Comparison of ENCODE assay signal across 10 mouse cellular contexts in the genomic region with DNA sequence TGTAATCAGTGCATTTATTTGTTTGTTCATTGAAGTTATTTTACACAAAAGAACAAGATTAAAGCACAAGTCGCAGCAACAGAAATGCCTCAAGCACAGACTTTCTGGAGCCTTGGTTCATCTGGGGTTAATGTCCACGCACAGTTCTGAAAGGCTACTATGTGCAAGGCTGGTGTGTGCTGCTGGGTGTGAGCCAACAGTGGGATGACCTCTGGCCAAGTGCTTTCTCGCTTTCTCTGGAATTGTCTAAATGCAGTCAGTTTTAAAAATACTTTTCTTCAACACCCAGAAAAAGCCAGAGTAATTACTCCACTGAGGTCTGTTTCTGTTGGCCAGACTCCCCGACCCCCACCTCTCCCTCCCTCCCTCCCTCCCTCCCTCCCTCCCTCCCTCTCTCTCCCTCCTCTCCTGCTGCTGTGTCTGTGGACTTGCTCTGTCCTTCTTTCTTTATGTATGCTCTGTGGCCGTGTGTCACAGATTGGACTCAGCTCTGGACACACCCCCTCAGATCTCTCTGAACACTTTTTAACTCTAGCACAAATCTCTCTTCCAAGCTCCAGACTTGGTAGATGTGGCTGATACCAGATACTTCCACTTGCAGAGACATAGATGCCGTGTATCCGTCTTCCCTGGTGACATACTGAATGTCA.
A peak's percentile ranks its signal among the peaks of the same experiment; 100 is the strongest.
DNase-seq lines count a peak whose midpoint lies in the region; ATAC-seq and TF ChIP-seq lines count a peak whose summit lies in the region.
"Had no signal": no experiment of that assay in that cellular context is flagged by ENCODE, and none has a peak within 500 bp of the region (broad histone marks: within the 10 kb centered on the region; RNA-seq: fewer than 3 reads in every experiment).

No protein-coding gene starts in this region.

- H3K4me2 ChIP-seq in lung, embryonic 15.5 days, result no peak overlapping the region
- no peak overlapping the region for H3K4me2 ChIP-seq in liver, postnatal 0 days (ENCODE audit: low read depth, low read length)
- H3K4me2 ChIP-seq: midbrain, embryonic 15.5 days had no signal

- H3K27ac ChIP-seq in lung, embryonic 15.5 days, result no peak overlapping the region
- no peak overlapping the region for H3K27ac ChIP-seq in liver, postnatal 0 days (ENCODE audit: low read depth)
- H3K27ac ChIP-seq: midbrain, embryonic 15.5 days had no signal

- peaks cover 8% of the 10 kb centered on the region; the same call in 1 of the 2 replicates for H3K4me1 ChIP-seq in lung, embryonic 15.5 days
- H3K4me1 ChIP-seq in lung, adult 2 months (ENCODE audit: control insufficient read depth, insufficient read depth, low read length), result no peaks in the 10 kb centered on the region
- H3K4me1 ChIP-seq in liver, postnatal 0 days (ENCODE audit: insufficient read depth), result no peaks in the 10 kb centered on the region
- H3K4me1 ChIP-seq: midbrain, embryonic 15.5 days had no signal

- intact Hi-C loops in gastrocnemius, postnatal 14 days (cut with DNase I; ENCODE audit: low total_unique reads), result no loop called here
- intact Hi-C loops in gastrocnemius, postnatal 36 days (cut with DNase I), result no loop called here

- H3K27me3 ChIP-seq in lung, embryonic 15.5 days, result no peaks in the 10 kb centered on the region
- no peaks in the 10 kb centered on the region for H3K27me3 ChIP-seq in liver, postnatal 0 days (ENCODE audit: insufficient read depth, low read length)
- H3K27me3 ChIP-seq: midbrain, embryonic 15.5 days had no signal

- TF ChIP-seq EP300 in liver, postnatal 0 days (IDR thresholded peaks at IDR 0.05; ENCODE audit: low read depth), result no peak

- WGBS in lung, embryonic 15.5 days, result 36% methylated on average over 7 of the region's 7 CpGs
- WGBS in lung, adult 2 months, result 58% methylated on average over 7 of the region's 7 CpGs
- 68% methylated on average over 7 of the region's 7 CpGs for WGBS in liver, postnatal 0 days (ENCODE audit: insufficient replicate concordance)

- H3K9me3 ChIP-seq in lung, embryonic 15.5 days, result no peaks in the 10 kb centered on the region
- no peaks in the 10 kb centered on the region for H3K9me3 ChIP-seq in liver, postnatal 0 days (ENCODE audit: low read length)
- H3K9me3 ChIP-seq: midbrain, embryonic 15.5 days had no signal

- peak; percentile 23 for DNase-seq in gastrocnemius, postnatal 14 days
- no peak for DNase-seq in gastrocnemius, postnatal 36 days
- no peak for DNase-seq in lung, adult 2 months
- DNase-seq in heart, postnatal 4 days, result peak; percentile 54
- peak; percentile 36 for DNase-seq in liver, postnatal 0 days
- DNase-seq in spleen, postnatal 14 days (ENCODE audit: low spot score in 2 of 2), result no peak
- DNase-seq: thymus, postnatal 25 days had no signal

- no peak for TF ChIP-seq CTCF in lung, adult 2 months (IDR thresholded peaks at IDR 0.05; ENCODE audit: insufficient read depth, low read length)
- TF ChIP-seq CTCF in liver, postnatal 0 days (IDR thresholded peaks at IDR 0.05; ENCODE audit: low read depth), result no peak

- H3K9ac ChIP-seq in lung, embryonic 15.5 days, result no peak overlapping the region
- no peak overlapping the region for H3K9ac ChIP-seq in liver, postnatal 0 days (replicated peaks)
- H3K9ac ChIP-seq: midbrain, embryonic 15.5 days had no signal

- no peak overlapping the region for H3K4me3 ChIP-seq in lung, embryonic 15.5 days
- H3K4me3 ChIP-seq in lung, adult 2 months (replicated peaks; ENCODE audit: extremely low read depth, low read depth, low read length), result no peak overlapping the region
- H3K4me3 ChIP-seq in liver, postnatal 0 days (ENCODE audit: low read depth, low read length), result no peak overlapping the region
- H3K4me3 ChIP-seq: midbrain, embryonic 15.5 days had no signal

- ATAC-seq in lung, embryonic 15.5 days (ENCODE audit: borderline replicate concordance, extremely low read depth, low FRiP score, low TSS enrichment), result peak; percentile 79
- peak; percentile 56; the same call in 1 of the 2 replicates for ATAC-seq in liver, postnatal 0 days
- no peak for ATAC-seq in monocyte, adult 5-6 weeks (replicated peaks; ENCODE audit: insufficient number of reproducible peaks, low FRiP score, low TSS enrichment, poor library complexity, severe bottlenecking)
- ATAC-seq: midbrain, embryonic 15.5 days had no signal

- H3K36me3 ChIP-seq in lung, embryonic 15.5 days, result no peaks in the 10 kb centered on the region
- no peaks in the 10 kb centered on the region for H3K36me3 ChIP-seq in liver, postnatal 0 days (replicated peaks; ENCODE audit: insufficient read depth, low read length)
- H3K36me3 ChIP-seq: midbrain, embryonic 15.5 days had no signal

- no peak for TF ChIP-seq POLR2A in lung, adult 2 months (IDR thresholded peaks at IDR 0.05; ENCODE audit: borderline replicate concordance, extremely low read depth, low read depth, low read length)

Comparison
In these comparisons a context has a peak if more than half of its experiments do, and no peak if none do; other contexts are left out.
1. DNase-seq: peak in gastrocnemius, postnatal 14 days (single experiment), heart, postnatal 4 days (single experiment) and liver, postnatal 0 days (single experiment); none in gastrocnemius, postnatal 36 days (0 of 2), lung, adult 2 months (single experiment) and spleen, postnatal 14 days (0 of 2).